Mouse (Mus musculus): ENCODE data around the gene Camk1.
A peak's percentile ranks its signal among the peaks of the same experiment; 100 is the strongest.
"Not testable (repeated sequence)": the region's sequence is repeated elsewhere in the genome, so short reads cannot be mapped to it uniquely, and the experiment has no call there.

Gene Camk1

GRCm38 (mm10) chr6:113361476-113361875, 17.7 kb upstream of the Camk1 start:
- no peak for DNase-seq (ENCODE audit: low spot score in 2 of 2)

- DNase-seq (ENCODE audit: low spot score in 2 of 2): peak in 1 of 2 experiments; percentile 30
Measured at GRCm38 (mm10) chr6:113353696-113354095, 9.9 kb upstream of the Camk1 start.

GRCm38 (mm10) chr6:113352820-113353219, 9.0 kb upstream of the Camk1 start:
- no peak for DNase-seq (ENCODE audit: low spot score in 2 of 2)

GRCm38 (mm10) chr6:113351653-113352052, 7.9 kb upstream of the Camk1 start:
- no peak for DNase-seq (ENCODE audit: low spot score in 2 of 2)

- DNase-seq (ENCODE audit: low spot score in 2 of 2): no peak
Measured at GRCm38 (mm10) chr6:113351161-113351560, 7.4 kb upstream of the Camk1 start.

- no peak for DNase-seq (ENCODE audit: low spot score in 2 of 2)
Measured at GRCm38 (mm10) chr6:113350538-113350937, 6.8 kb upstream of the Camk1 start.

GRCm38 (mm10) chr6:113346897-113347296, 3.1 kb upstream of the Camk1 start:
- DNase-seq (ENCODE audit: low spot score in 2 of 2): no peak

GRCm38 (mm10) chr6:113344321-113344720, 537 bp upstream of the Camk1 start:
- DNase-seq (ENCODE audit: low spot score in 2 of 2): peak; percentile 89 to 91

GRCm38 (mm10) chr6:113342297-113342696, 1.5 kb downstream of the Camk1 start:
- DNase-seq (ENCODE audit: low spot score in 2 of 2): no peak

- DNase-seq (ENCODE audit: low spot score in 2 of 2): peak in 1 of 2 experiments; percentile 57
Measured at GRCm38 (mm10) chr6:113341574-113341973, 2.2 kb downstream of the Camk1 start.

GRCm38 (mm10) chr6:113336852-113337620, 6.7 kb downstream of the Camk1 start:
- DNase-seq (ENCODE audit: low spot score in 2 of 2): peak in 1 of 2 experiments; percentile 52

- no peak for DNase-seq (ENCODE audit: low spot score in 2 of 2)
Measured at GRCm38 (mm10) chr6:113334216-113334615, 9.6 kb downstream of the Camk1 start.

GRCm38 (mm10) chr6:113333137-113333950, 10.4 kb downstream of the Camk1 start:
- DNase-seq (ENCODE audit: low spot score in 2 of 2): peak; percentile 28 to 56

GRCm38 (mm10) chr6:113332734-113333133, 11.1 kb downstream of the Camk1 start:
- not testable (repeated sequence) for DNase-seq (ENCODE audit: low spot score in 2 of 2)

GRCm38 (mm10) chr6:113331721-113332120, 12.1 kb downstream of the Camk1 start:
- DNase-seq (ENCODE audit: low spot score in 2 of 2): no peak

GRCm38 (mm10) chr6:113330547-113330946, 13.2 kb downstream of the Camk1 start:
- peak in 1 of 2 experiments; percentile 30 for DNase-seq (ENCODE audit: low spot score in 2 of 2)

GRCm38 (mm10) chr6:113329396-113329795, 14.4 kb downstream of the Camk1 start:
- no peak for DNase-seq (ENCODE audit: low spot score in 2 of 2)

- DNase-seq (ENCODE audit: low spot score in 2 of 2): peak; percentile 99 to 100
Measured at GRCm38 (mm10) chr6:113326533-113327315, 17.1 kb downstream of the Camk1 start, which contains the start of gene Ogg1. TSS of gene Ogg1 (plus strand) at chr6:113326972.

GRCm38 (mm10) chr6:113315972-113316371, 27.8 kb downstream of the Camk1 start:
- no peak for DNase-seq (ENCODE audit: low spot score in 2 of 2)

GRCm38 (mm10) chr6:113308141-113308540, 35.6 kb downstream of the Camk1 start:
- no peak for DNase-seq (ENCODE audit: low spot score in 2 of 2)

- DNase-seq (ENCODE audit: low spot score in 2 of 2): peak; percentile 40 to 57
Measured at GRCm38 (mm10) chr6:113307481-113308121, 36.2 kb downstream of the Camk1 start.
